Mouse (Mus musculus) effector memory CD4-positive, alpha-beta T cell, adult 5 months (primary cell): ENCODE data around the gene Olfr782. TPM values are rescaled to one million over a fixed set of nuclear protein-coding genes. Genes with fewer than 3 reads are reported as not detected.

Experiments
- polyA plus RNA-seq: library from polyadenylated mRNA; unstranded; fragments of 100-300 nt; shearing (Covaris generic); gene quantifications from one replicate; pipeline ENCODE4 v1.2.1, GENCODE M21; 2017

Gene Olfr782
- not detected for polyA plus RNA-seq

GRCm38 (mm10) chr10:129348550-129348949 lies at the start of gene Olfr782:
Gene Olfr782 (plus strand): TSS chr10:129348850.

GRCm38 (mm10) chr10:129317817-129318216 lies 30.8 kb upstream of the Olfr782 start, which contains the start of gene Olfr780:
Gene Olfr780 (plus strand): TSS chr10:129318117.

GRCm38 (mm10) chr10:129328554-129328953 lies 20.1 kb upstream of the Olfr782 start, which contains the start of gene Olfr781:
Gene Olfr781 (plus strand): TSS chr10:129328854.

GRCm38 (mm10) chr10:129383783-129384182 lies 35.1 kb downstream of the Olfr782 start, which contains the start of gene Olfr784:
Gene Olfr784 (plus strand): TSS chr10:129384083.

Other genes starting within 250 kb of the Olfr782 start
- gene Olfr768, start 249.5 kb upstream of the Olfr782 start, polyA plus RNA-seq = not detected
- not detected for gene Olfr769, start 231.0 kb upstream of the Olfr782 start, polyA plus RNA-seq
- gene Olfr770, start 209.9 kb upstream of the Olfr782 start, polyA plus RNA-seq = not detected
- not detected for gene Olfr771, start 184.1 kb upstream of the Olfr782 start, polyA plus RNA-seq
- not detected for gene Olfr772, start 170.9 kb upstream of the Olfr782 start, polyA plus RNA-seq
- not detected for gene Olfr773, start 161.4 kb upstream of the Olfr782 start, polyA plus RNA-seq
- gene Olfr774, start 112.6 kb upstream of the Olfr782 start, polyA plus RNA-seq = not detected
- not detected for gene Olfr775, start 100.4 kb upstream of the Olfr782 start, polyA plus RNA-seq
- gene Olfr776, start 89.7 kb upstream of the Olfr782 start, polyA plus RNA-seq = not detected
- gene Olfr777, start 77.4 kb upstream of the Olfr782 start, polyA plus RNA-seq = not detected
- not detected for gene Olfr780, start 30.7 kb upstream of the Olfr782 start, polyA plus RNA-seq
- gene Olfr781, start 20.0 kb upstream of the Olfr782 start, polyA plus RNA-seq = not detected
- gene Olfr784, start 35.2 kb downstream of the Olfr782 start, polyA plus RNA-seq = not detected
- not detected for gene Olfr785, start 56.6 kb downstream of the Olfr782 start, polyA plus RNA-seq
- gene Olfr786, start 78.5 kb downstream of the Olfr782 start, polyA plus RNA-seq = not detected
- gene Olfr787, start 113.0 kb downstream of the Olfr782 start, polyA plus RNA-seq = 0.12 TPM
- 0.10 TPM for gene Olfr788, start 122.1 kb downstream of the Olfr782 start, polyA plus RNA-seq
- not detected for gene Olfr789, start 135.9 kb downstream of the Olfr782 start, polyA plus RNA-seq
- not detected for gene Olfr790, start 149.6 kb downstream of the Olfr782 start, polyA plus RNA-seq
- not detected for gene Olfr791, start 172.9 kb downstream of the Olfr782 start, polyA plus RNA-seq
- not detected for gene Olfr792, start 190.3 kb downstream of the Olfr782 start, polyA plus RNA-seq
- gene Olfr794, start 218.8 kb downstream of the Olfr782 start, polyA plus RNA-seq = not detected